Mouse (Mus musculus) lung, adult 2 months (tissue): ENCODE data around the gene Actr2.

Experiments used
- CTCF ChIP-seq: fragments of 200-500 bp; IDR thresholded peaks from 2 replicates; pipeline ENCODE4 v1.5.1; 2011; ENCODE audit warnings: mild to moderate bottlenecking, low read length, control low read depth; ENCODE audit not compliant: insufficient read depth
- POLR2A ChIP-seq: fragments of 200-500 bp; IDR thresholded peaks from 2 replicates; pipeline ENCODE4 v1.6.1; 2011; ENCODE audit warnings: low read depth, mild to moderate bottlenecking, control low read depth, low read length, borderline replicate concordance; ENCODE audit errors: extremely low read depth

- TF ChIP-seq CTCF (no peak), POLR2A (no peak)
These were observed 46.2 kb upstream of the Actr2 start for GRCm38 (mm10) chr11:20158879-20159278.
